Mouse (Mus musculus) MEL (cell line): ENCODE measurements around the gene Nde1. TPM values are rescaled to one million over a fixed set of nuclear protein-coding genes. Genes with fewer than 3 reads are reported as not detected.
A peak's percentile ranks its signal among the peaks of the same experiment; 100 is the strongest.

Source experiments
- DNase-seq: peaks from one replicate; pipeline ENCODE4 v3.0.0; 2011; ENCODE audit warnings: low read depth, low spot score
- H3K27ac ChIP-seq: 2 replicates; pipeline ENCODE4 v1.5.1; 2012; ENCODE audit warnings: low read depth, mild to moderate bottlenecking, control low read depth, low read length, moderate library complexity; ENCODE audit not compliant: control insufficient read depth
- H3K27me3 ChIP-seq, 2 experiments: fragments of 150-350 bp in 1 of 2; sonication (generic) in 1 of 2; 2 replicates each; pipeline ENCODE4 v1.6.1; 2012; ENCODE audit warnings: low read length in 2 of 2, mild to moderate bottlenecking in 2 of 2, improper control_type of control experiment in 1 of 2, moderate library complexity in 1 of 2; ENCODE audit not compliant: insufficient read depth in 2 of 2, control insufficient read depth in 1 of 2
- H3K36me3 ChIP-seq, 2 experiments: 2 replicates each; pipeline ENCODE4 v1.6.1; 2012 to 2014; ENCODE audit warnings: low read length in 2 of 2, improper control_type of control experiment in 1 of 2, inconsistent platforms in 1 of 2, mild to moderate bottlenecking in 1 of 2; ENCODE audit not compliant: insufficient read depth in 2 of 2, control insufficient read depth in 1 of 2
- H3K4me1 ChIP-seq, 2 experiments: fragments of 150-350 bp in 1 of 2; sonication (generic) in 1 of 2; 2 replicates each; pipeline ENCODE4 v1.6.1; 2012; ENCODE audit warnings: low read length in 2 of 2, improper control_type of control experiment in 1 of 2, mild to moderate bottlenecking in 1 of 2; ENCODE audit not compliant: insufficient read depth in 2 of 2, control insufficient read depth in 1 of 2
- H3K4me3 ChIP-seq, 2 experiments: fragments of 150-350 bp in 1 of 2; sonication (generic) in 1 of 2; 2 replicates each; pipeline ENCODE4 v1.5.1; 2012; ENCODE audit warnings: low read depth in 2 of 2, low read length in 2 of 2, mild to moderate bottlenecking in 2 of 2, moderate library complexity in 2 of 2, control low read depth in 1 of 2, improper control_type of control experiment in 1 of 2; ENCODE audit not compliant: control insufficient read depth in 1 of 2, insufficient read depth in 1 of 2
- H3K79me2 ChIP-seq: 2 replicates; pipeline ENCODE4 v1.6.1; 2012; ENCODE audit warnings: mild to moderate bottlenecking, low read length, moderate library complexity; ENCODE audit not compliant: control insufficient read depth, poor library complexity, insufficient read depth
- H3K9ac ChIP-seq: 2 replicates; pipeline ENCODE4 v1.6.1; 2012; ENCODE audit warnings: low read depth, mild to moderate bottlenecking, control low read depth, low read length, moderate library complexity; ENCODE audit not compliant: control insufficient read depth, poor library complexity, severe bottlenecking
- H3K9me3 ChIP-seq: fragments of 150-350 bp; sonication (generic); replicated peaks from 2 replicates; pipeline ENCODE4 v1.6.1; 2012; ENCODE audit warnings: mild to moderate bottlenecking, low read length, improper control_type of control experiment, moderate library complexity; ENCODE audit not compliant: insufficient read depth
- CHD1 ChIP-seq: IDR thresholded peaks from 2 replicates; pipeline ENCODE4 v1.6.1; 2012; ENCODE audit warnings: low read depth, mild to moderate bottlenecking, inconsistent platforms, low read length, improper control_type of control experiment
- CHD2 ChIP-seq: IDR thresholded peaks from 2 replicates; pipeline ENCODE4 v1.6.1; 2011; ENCODE audit warnings: low read length, improper control_type of control experiment
- CTCF ChIP-seq, 3 experiments: IDR thresholded peaks in 2 of 3; conservative IDR thresholded peaks in 1 of 3; 2 replicates each; pipeline ENCODE4 v1.5.1; 2011 to 2012; ENCODE audit warnings: low read length in 3 of 3, low read depth in 2 of 3, mild to moderate bottlenecking in 2 of 3, improper control_type of control experiment in 1 of 3, inconsistent platforms in 1 of 3, mixed read lengths in 1 of 3, moderate library complexity in 1 of 3; ENCODE audit not compliant: control insufficient read depth in 1 of 3, insufficient read depth in 1 of 3, poor library complexity in 1 of 3, severe bottlenecking in 1 of 3
- E2F4 ChIP-seq: IDR thresholded peaks from 2 replicates; pipeline ENCODE4 v1.6.1; 2011; ENCODE audit warnings: low read depth, low read length, improper control_type of control experiment, borderline replicate concordance
- ELF1 ChIP-seq: IDR thresholded peaks from 2 replicates; pipeline ENCODE4 v1.6.1; 2014; ENCODE audit warnings: low read depth, mild to moderate bottlenecking, inconsistent platforms, low read length, improper control_type of control experiment, moderate library complexity
- EP300 ChIP-seq, 2 experiments: IDR thresholded peaks; 2 replicates each; pipeline ENCODE4 v1.6.1; 2011; ENCODE audit warnings: improper control_type of control experiment in 2 of 2, low read length in 2 of 2, low read depth in 1 of 2, mild to moderate bottlenecking in 1 of 2
- GABPA ChIP-seq: IDR thresholded peaks from 2 replicates; pipeline ENCODE4 v1.6.1; 2012; ENCODE audit warnings: low read depth, mild to moderate bottlenecking, inconsistent platforms, low read length, improper control_type of control experiment, moderate library complexity
- GATA1 ChIP-seq: IDR thresholded peaks from 2 replicates; pipeline ENCODE4 v1.6.1; 2011; ENCODE audit warnings: low read depth, low read length, improper control_type of control experiment
- JUND ChIP-seq: IDR thresholded peaks from 2 replicates; pipeline ENCODE4 v1.6.1; 2011; ENCODE audit warnings: low read depth, mild to moderate bottlenecking, improper control_type of control experiment, low read length
- KAT2A ChIP-seq: conservative IDR thresholded peaks from 2 replicates; pipeline ENCODE4 v1.6.1; 2012; ENCODE audit warnings: low read depth, low read length, improper control_type of control experiment, inconsistent platforms
- MAFK ChIP-seq: IDR thresholded peaks from 2 replicates; pipeline ENCODE4 v1.6.1; 2011; ENCODE audit warnings: low read depth, mild to moderate bottlenecking, low read length, improper control_type of control experiment, borderline replicate concordance
- MEF2A ChIP-seq: IDR thresholded peaks from 2 replicates; pipeline ENCODE4 v1.6.1; 2014; ENCODE audit warnings: low read depth, mild to moderate bottlenecking, inconsistent platforms, low read length, improper control_type of control experiment; ENCODE audit not compliant: poor library complexity, insufficient replicate concordance, severe bottlenecking; ENCODE audit errors: extremely low read depth
- MYB ChIP-seq: IDR thresholded peaks from 2 replicates; pipeline ENCODE4 v1.6.1; 2011; ENCODE audit warnings: mild to moderate bottlenecking, low read depth, low read length, improper control_type of control experiment
- MYC ChIP-seq: IDR thresholded peaks from 2 replicates; pipeline ENCODE4 v1.6.1; 2011; ENCODE audit warnings: low read depth, mild to moderate bottlenecking, low read length, improper control_type of control experiment, moderate library complexity
- NRF1 ChIP-seq: IDR thresholded peaks from 2 replicates; pipeline ENCODE4 v1.6.1; 2014; ENCODE audit warnings: low read depth, mild to moderate bottlenecking, inconsistent platforms, low read length, improper control_type of control experiment, moderate library complexity; ENCODE audit not compliant: poor library complexity, insufficient read depth, severe bottlenecking
- POLR2A ChIP-seq, 2 experiments: IDR thresholded peaks; 2 replicates each; pipeline ENCODE4 v1.6.1; 2011 to 2012; ENCODE audit warnings: low read length in 2 of 2, mild to moderate bottlenecking in 2 of 2, control low read depth in 1 of 2, improper control_type of control experiment in 1 of 2, low read depth in 1 of 2, moderate library complexity in 1 of 2; ENCODE audit not compliant: control insufficient read depth in 1 of 2, insufficient read depth in 1 of 2, poor library complexity in 1 of 2
- POLR2AphosphoS2 ChIP-seq: IDR thresholded peaks from 2 replicates; pipeline ENCODE4 v1.6.1; 2011; ENCODE audit warnings: low read length, improper control_type of control experiment
- POLR2AphosphoS5 ChIP-seq: IDR thresholded peaks from 2 replicates; pipeline ENCODE4 v1.6.1; 2012; ENCODE audit warnings: low read depth, borderline replicate concordance, mild to moderate bottlenecking, inconsistent platforms, low read length, moderate library complexity, mixed read lengths
- RCOR1 ChIP-seq: IDR thresholded peaks from 2 replicates; pipeline ENCODE4 v1.6.1; 2012; ENCODE audit warnings: low read depth, mild to moderate bottlenecking, inconsistent platforms, low read length, improper control_type of control experiment
- SIN3A ChIP-seq: IDR thresholded peaks from 2 replicates; pipeline ENCODE4 v1.6.1; 2012; ENCODE audit warnings: low read length, improper control_type of control experiment, inconsistent platforms
- SMC3 ChIP-seq: IDR thresholded peaks from 2 replicates; pipeline ENCODE4 v1.6.1; 2011; ENCODE audit warnings: low read depth, low read length, improper control_type of control experiment
- TAL1 ChIP-seq: IDR thresholded peaks from 2 replicates; pipeline ENCODE4 v1.6.1; 2012; ENCODE audit warnings: mild to moderate bottlenecking, inconsistent platforms, low read length, moderate library complexity, mixed read lengths
- TBP ChIP-seq: IDR thresholded peaks from 2 replicates; pipeline ENCODE4 v1.8.0; 2011; ENCODE audit warnings: low read depth, low read length, improper control_type of control experiment
- TCF12 ChIP-seq: IDR thresholded peaks from 2 replicates; pipeline ENCODE4 v1.6.1; 2014; ENCODE audit warnings: low read depth, mild to moderate bottlenecking, inconsistent platforms, low read length, improper control_type of control experiment, moderate library complexity
- UBTF ChIP-seq: IDR thresholded peaks from 2 replicates; pipeline ENCODE4 v1.6.1; 2012; ENCODE audit warnings: low read depth, mild to moderate bottlenecking, inconsistent platforms, low read length, improper control_type of control experiment, moderate library complexity, borderline replicate concordance; ENCODE audit not compliant: insufficient read depth
- USF1 ChIP-seq: IDR thresholded peaks from 2 replicates; pipeline ENCODE4 v1.6.1; 2014; ENCODE audit warnings: low read depth, mild to moderate bottlenecking, inconsistent platforms, low read length, improper control_type of control experiment, moderate library complexity
- USF2 ChIP-seq, 2 experiments: IDR thresholded peaks; 2 replicates each; pipeline ENCODE4 v1.6.1; 2011 to 2012; ENCODE audit warnings: improper control_type of control experiment in 2 of 2, low read length in 2 of 2, borderline replicate concordance in 1 of 2, inconsistent platforms in 1 of 2, low read depth in 1 of 2, mild to moderate bottlenecking in 1 of 2; ENCODE audit not compliant: insufficient read depth in 1 of 2
- ZC3H11A ChIP-seq: IDR thresholded peaks from 2 replicates; pipeline ENCODE4 v1.6.1; 2012; ENCODE audit warnings: low read depth, mild to moderate bottlenecking, inconsistent platforms, low read length, improper control_type of control experiment
- ZKSCAN1 ChIP-seq: IDR thresholded peaks from 2 replicates; pipeline ENCODE4 v1.6.1; 2012; ENCODE audit warnings: low read depth, mild to moderate bottlenecking, inconsistent platforms, low read length, improper control_type of control experiment, moderate library complexity
- polyA plus RNA-seq, 2 experiments: library from polyadenylated mRNA; stranded (reverse) in 1 of 2; unstranded in 1 of 2; fragments of >175 nt in 1 of 2; fragments of >200 nt in 1 of 2; gene quantifications; 2 replicates each; pipeline versions ENCODE4 v1.2.1 to v1.2.4; 2012; ENCODE audit warnings: low replicate concordance in 2 of 2, low read depth in 1 of 2; ENCODE audit not compliant: insufficient read length in 2 of 2, insufficient read depth in 1 of 2, missing spikeins in 1 of 2
- total RNA-seq: library from RNA; depleted of rRNA; stranded (reverse); fragments of 300-350 nt; gene quantifications from 2 replicates; pipeline ENCODE4 v1.2.3, GENCODE M21; 2012

The Nde1 gene
- total and polyA plus RNA-seq, 3 experiments = 25.8 to 42.5 TPM; not detected in 1

GRCm38 (mm10) chr16:14237100-14237723 lies 74.1 kb downstream of the Nde1 start (continued):
- TF ChIP-seq GATA1 (peak; percentile 34; the same call in 1 of the 2 replicates), CHD1 (no peak), TCF12 (no peak), SMC3 (peak; percentile 96), POLR2AphosphoS2 (no peak), POLR2AphosphoS5 (no peak), TBP (no peak), ELF1 (no peak), RCOR1 (no peak), CHD2 (no peak), EP300 (IDR thresholded peaks at IDR 0.05; ENCODE audit: low read depth in 1 of 2, low read length in 2 of 2) (no peak), MYB (no peak), KAT2A (no peak), MYC (no peak), ZC3H11A (peak; percentile 93), CTCF (IDR thresholded peaks at IDR 0.05 in 2 of 3, conservative IDR thresholded peaks at IDR 0.05 in 1 of 3; ENCODE audit: control insufficient read depth in 1 of 3, insufficient read depth in 1 of 3, low read depth in 2 of 3, low read length in 3 of 3, poor library complexity in 1 of 3, severe bottlenecking in 1 of 3) (peak; percentile 91 to 98 (median 96)), E2F4 (no peak), JUND (no peak), UBTF (no peak)

DNA sequence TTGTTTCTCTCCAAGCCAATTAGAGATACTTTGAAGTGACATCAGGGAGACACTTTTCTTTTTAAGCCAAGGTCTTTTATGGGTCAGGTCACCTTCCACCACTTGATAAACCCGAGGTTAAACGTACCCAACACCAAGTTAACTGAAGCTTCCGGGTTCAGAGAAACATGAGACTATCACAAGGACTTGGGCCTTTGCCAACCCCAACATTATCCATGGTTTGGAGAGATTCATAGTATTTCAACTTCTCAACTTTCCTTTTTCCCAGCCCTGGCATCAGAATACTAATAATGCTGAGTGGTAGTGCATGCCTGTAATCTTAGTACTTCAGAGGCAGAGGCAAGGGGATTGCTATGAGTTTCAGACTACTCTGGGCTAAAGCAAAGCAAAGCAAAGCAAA lies 79.0 kb downstream of the Nde1 start:
- Histone ChIP-seq H3K9me3 (no peaks in the 10 kb centered on the region), H3K36me3 (no peaks in the 10 kb centered on the region; a peak in 1 of 4 replicates), H3K27ac (no peak overlapping the region), H3K4me3 (no peak overlapping the region), H3K4me1 (peaks cover 0 to 15% of the 10 kb centered on the region in 2 experiments; a peak in 2 of 4 replicates), H3K9ac (no peak overlapping the region), H3K79me2 (no peaks in the 10 kb centered on the region), H3K27me3 (no peaks in the 10 kb centered on the region)
- DNase-seq = peak; percentile 9
- TF ChIP-seq MYC (no peak), JUND (no peak), GABPA (no peak), POLR2A (IDR thresholded peaks at IDR 0.05; ENCODE audit: control insufficient read depth in 1 of 2, insufficient read depth in 1 of 2, low read depth in 1 of 2, low read length in 2 of 2, poor library complexity in 1 of 2) (no peak), NRF1 (no peak), POLR2AphosphoS2 (no peak), MEF2A (no peak), ZKSCAN1 (no peak), USF1 (no peak), MAFK (no peak), SIN3A (no peak), ELF1 (no peak), UBTF (no peak), MYB (no peak), TAL1 (no peak), USF2 (IDR thresholded peaks at IDR 0.05; ENCODE audit: borderline replicate concordance in 1 of 2, insufficient read depth in 1 of 2, low read depth in 1 of 2, low read length in 2 of 2) (no peak)
